8 mouse cellular contexts compared by ENCODE assay signal in genomic region chrX:109013283-109013682, GRCm38 (mm10). TPM values are rescaled to one million over a fixed set of nuclear protein-coding genes. Genes with fewer than 3 reads are reported as not detected.
A peak's percentile ranks its signal among the peaks of the same experiment; 100 is the strongest.
DNase-seq lines count a peak whose midpoint lies in the region; ATAC-seq and TF ChIP-seq lines count a peak whose summit lies in the region.

Gene Hmgn5 (minus strand): TSS chrX:109013404.

- WGBS in forebrain, postnatal 0 days, result 28% methylated on average over 25 of the region's 25 CpGs
- WGBS in lung, embryonic 16.5 days, result 15% methylated on average over 25 of the region's 25 CpGs

- TF ChIP-seq CTCF in G1E (IDR thresholded peaks at IDR 0.05; ENCODE audit: low read depth, low read length), result no peak
- no peak for TF ChIP-seq CTCF in forebrain, postnatal 0 days (IDR thresholded peaks at IDR 0.05; ENCODE audit: low read depth)

- peak; percentile 61 for DNase-seq in G1E (ENCODE audit: low spot score)
- DNase-seq in cerebellum, adult 18-20 months, result peak; percentile 89 to 90
- peak; percentile 89 for DNase-seq in forebrain, postnatal 0 days
- peak; percentile 96 for DNase-seq in heart, postnatal 4 days
- peak; percentile 76 for DNase-seq in layer of hippocampus, adult 9-10 months (ENCODE audit: low spot score)
- peak; percentile 74 for DNase-seq in ovary, postnatal 10 days (ENCODE audit: low spot score)
- DNase-seq in thymus, postnatal 10 days (ENCODE audit: low spot score in 2 of 2), result peak; percentile 87 to 90

- ATAC-seq in G1E (ENCODE audit: extremely low read depth, insufficient number of reproducible peaks, low FRiP score, poor library complexity, severe bottlenecking), result peak; percentile 94
- ATAC-seq in forebrain, postnatal 0 days, result peak; percentile 98
- ATAC-seq in lung, embryonic 16.5 days (ENCODE audit: low read depth), result peak; percentile 99

- H3K27me3 ChIP-seq in G1E (ENCODE audit: insufficient read depth, low read length), result no peaks in the 10 kb centered on the region
- no peaks in the 10 kb centered on the region for H3K27me3 ChIP-seq in forebrain, postnatal 0 days (ENCODE audit: insufficient read depth, low read length)
- H3K27me3 ChIP-seq in lung, embryonic 16.5 days (ENCODE audit: control insufficient read depth, insufficient read depth, low read depth, low read length), result no peaks in the 10 kb centered on the region

- H3K9ac ChIP-seq in forebrain, postnatal 0 days, result peak within 1 kb of the TSS; percentile 49
- peak within 1 kb of the TSS; percentile 60 for H3K9ac ChIP-seq in lung, embryonic 16.5 days (ENCODE audit: low read length)

- H3K4me3 ChIP-seq in G1E (ENCODE audit: low read depth, low read length), result peak within 1 kb of the TSS; percentile 68
- H3K4me3 ChIP-seq in forebrain, postnatal 0 days (ENCODE audit: low read depth, low read length), result peak within 1 kb of the TSS; percentile 48
- H3K4me3 ChIP-seq in lung, embryonic 16.5 days (ENCODE audit: low read length), result peak within 1 kb of the TSS; percentile 59

- H3K27ac ChIP-seq in forebrain, postnatal 0 days (ENCODE audit: low read depth, low read length), result peak within 1 kb of the TSS; percentile 75
- peak within 1 kb of the TSS; percentile 83 for H3K27ac ChIP-seq in lung, embryonic 16.5 days (ENCODE audit: low read length)

- no peaks in the 10 kb centered on the region for H3K9me3 ChIP-seq in G1E (replicated peaks)
- no peaks in the 10 kb centered on the region for H3K9me3 ChIP-seq in forebrain, postnatal 0 days (ENCODE audit: low read length)
- H3K9me3 ChIP-seq in lung, embryonic 16.5 days (ENCODE audit: control insufficient read depth, low read length), result no peaks in the 10 kb centered on the region

- H3K4me2 ChIP-seq in forebrain, postnatal 0 days (ENCODE audit: low read depth), result peak within 1 kb of the TSS; percentile 51
- peak within 1 kb of the TSS; percentile 57 for H3K4me2 ChIP-seq in lung, embryonic 16.5 days (ENCODE audit: low read depth, low read length)

- no peaks in the 10 kb centered on the region for H3K36me3 ChIP-seq in G1E (replicated peaks)
- no peaks in the 10 kb centered on the region for H3K36me3 ChIP-seq in forebrain, postnatal 0 days (ENCODE audit: insufficient read depth)
- no peaks in the 10 kb centered on the region for H3K36me3 ChIP-seq in lung, embryonic 16.5 days (ENCODE audit: control insufficient read depth, insufficient read depth, low read length)

- H3K4me1 ChIP-seq in G1E (ENCODE audit: insufficient read depth, low read depth, low read length), result no peaks in the 10 kb centered on the region; the same call in 1 of the 2 replicates
- H3K4me1 ChIP-seq in forebrain, postnatal 0 days (ENCODE audit: insufficient read depth), result no peaks in the 10 kb centered on the region
- H3K4me1 ChIP-seq in lung, embryonic 16.5 days (replicated peaks; ENCODE audit: control insufficient read depth, insufficient read depth, low read length), result no peaks in the 10 kb centered on the region

RNA-seq across cellular contexts. Expression of gene Hmgn5, which starts in this region (rescaled TPM):
- total RNA-seq in G1E (2014; fragmentation: Nextera tagmentation) (79.4 and 86.2 TPM in 2 replicates), G1E (2017) (9.0 and 14.0 TPM in 2 replicates)
- polyA plus RNA-seq in G1E (2012), result 9.6 and 17.6 TPM in 2 replicates
- total RNA-seq in forebrain, postnatal 0 days (2014; rRNA removed), result 0.46 and 1.2 TPM in 2 replicates
- polyA plus RNA-seq in forebrain, postnatal 0 days (2015; fragmentation: Nextera tagmentation; extraction: Ambion mirVana), result 11.1 and 12.3 TPM in 2 replicates
- total RNA-seq in heart, postnatal 4 days (2021), result 10 to 100 TPM; 10.9 to 11.8 TPM
- polyA plus RNA-seq in lung, embryonic 16.5 days (2015; fragmentation: Nextera tagmentation; extraction: Ambion mirVana), result 29.3 and 33.6 TPM in 2 replicates

Comparison
In these comparisons a context has a peak if more than half of its experiments do, and no peak if none do; other contexts are left out.
1. Peak in every context shown above with its lines: DNase-seq, ATAC-seq, H3K4me3 ChIP-seq and H3K27ac ChIP-seq.